Mouse (Mus musculus) ovary, adult 10 weeks (tissue): Measurements from ENCODE around the gene Olfr364-ps1. TPM values are rescaled to one million over a fixed set of nuclear protein-coding genes. Genes with fewer than 3 reads are reported as not detected.

Experiments used
- polyA plus RNA-seq: library from polyadenylated mRNA; stranded (reverse); fragments of 350-450 nt; fragmentation: Illumina TruSeq; extraction: RNeasy Lipid Tissue Mini Kit (QIAGEN cat#74804); gene quantifications from one replicate; pipeline ENCODE4 v1.2.3, GENCODE M21; 2014

Olfr364-ps1 gene
- not detected for polyA plus RNA-seq

DNA sequence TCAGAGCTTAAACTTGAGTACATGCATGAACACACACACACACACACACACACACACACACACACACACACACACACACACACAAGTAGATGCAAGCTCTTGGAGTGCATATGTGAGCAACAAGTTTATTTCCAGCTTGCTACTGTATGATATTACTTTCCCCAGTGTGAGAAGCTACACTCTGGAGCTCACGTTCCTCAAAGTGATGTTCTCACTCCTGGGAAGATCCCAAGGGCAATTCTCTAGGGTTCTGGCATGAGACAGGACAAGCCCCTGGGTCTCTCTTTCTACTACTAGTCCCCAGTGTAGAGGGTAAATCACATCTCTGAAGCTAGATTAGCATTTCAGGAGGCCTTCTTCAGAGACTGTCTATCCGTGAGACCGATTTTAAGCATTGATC lies at the start of gene Olfr364-ps1:
Gene Olfr364-ps1 (plus strand): TSS at position 301 of the 400 bp plus-strand sequence.

DNA sequence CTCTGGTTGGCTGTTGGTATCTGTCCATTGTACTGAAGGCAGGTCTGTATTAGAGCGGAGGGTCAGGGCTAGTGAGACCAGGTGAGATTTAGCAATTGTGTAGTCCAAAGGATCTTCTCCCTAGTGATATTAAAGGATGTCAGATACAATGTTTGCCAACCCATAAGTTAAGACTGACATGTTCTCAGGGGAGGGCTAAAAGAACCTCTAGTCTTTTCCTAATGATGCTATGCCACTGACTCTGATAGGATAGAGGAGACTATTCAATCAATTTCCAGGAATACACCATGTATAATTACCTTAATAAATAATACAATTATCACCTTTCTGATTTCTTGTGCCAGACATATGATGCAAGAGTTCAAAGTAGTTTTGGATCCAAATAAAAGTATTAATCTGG lies 21.3 kb upstream of the Olfr364-ps1 start, which contains the start of gene Olfr362:
Gene Olfr362 (minus strand): TSS at position 101 of the 400 bp plus-strand sequence.

DNA sequence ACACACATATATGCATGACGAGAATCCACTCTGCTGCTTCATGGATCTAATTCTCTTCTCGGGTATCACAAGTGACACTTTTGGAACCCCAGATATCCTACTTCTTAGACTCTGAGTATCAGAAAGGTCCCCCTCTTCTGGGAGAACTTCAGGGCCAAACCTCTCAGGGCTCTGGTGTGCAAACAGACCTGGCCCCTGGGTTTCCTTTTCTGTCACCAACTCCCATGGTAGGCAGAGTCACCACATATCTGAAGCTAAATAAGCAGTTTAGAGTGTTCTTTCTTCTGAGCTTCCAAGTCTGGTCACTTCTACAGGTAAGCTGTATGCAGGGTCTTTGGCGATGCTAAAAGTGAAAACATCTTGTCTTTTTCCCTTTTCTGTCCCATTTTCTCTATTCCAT lies 48.8 kb downstream of the Olfr364-ps1 start, which contains the start of gene Olfr365:
Gene Olfr365 (plus strand): TSS at position 301 of the 400 bp plus-strand sequence.

Other genes starting within 250 kb of the Olfr364-ps1 start
- not detected for gene Olfr353, start 246.4 kb upstream of the Olfr364-ps1 start, polyA plus RNA-seq
- gene Olfr354, start 233.6 kb upstream of the Olfr364-ps1 start, polyA plus RNA-seq: not detected
- gene Olfr355, start 210.4 kb upstream of the Olfr364-ps1 start, polyA plus RNA-seq: not detected
- not detected for gene Olfr356, start 202.2 kb upstream of the Olfr364-ps1 start, polyA plus RNA-seq
- gene Olfr357, start 145.5 kb upstream of the Olfr364-ps1 start, polyA plus RNA-seq: not detected
- not detected for gene Olfr358, start 130.0 kb upstream of the Olfr364-ps1 start, polyA plus RNA-seq
- not detected for gene Olfr360, start 73.6 kb upstream of the Olfr364-ps1 start, polyA plus RNA-seq
- not detected for gene Olfr361, start 50.0 kb upstream of the Olfr364-ps1 start, polyA plus RNA-seq
- gene Olfr362, start 21.4 kb upstream of the Olfr364-ps1 start, polyA plus RNA-seq: not detected
- not detected for gene Olfr365, start 48.9 kb downstream of the Olfr364-ps1 start, polyA plus RNA-seq
- not detected for gene Olfr366, start 72.3 kb downstream of the Olfr364-ps1 start, polyA plus RNA-seq
- gene Olfr368, start 187.2 kb downstream of the Olfr364-ps1 start, polyA plus RNA-seq: not detected
- gene Pdcl, start 220.0 kb downstream of the Olfr364-ps1 start, polyA plus RNA-seq: 140 TPM